Mouse (Mus musculus): Measurements from ENCODE around the gene Mtcl1.

Mtcl1 gene

DNA sequence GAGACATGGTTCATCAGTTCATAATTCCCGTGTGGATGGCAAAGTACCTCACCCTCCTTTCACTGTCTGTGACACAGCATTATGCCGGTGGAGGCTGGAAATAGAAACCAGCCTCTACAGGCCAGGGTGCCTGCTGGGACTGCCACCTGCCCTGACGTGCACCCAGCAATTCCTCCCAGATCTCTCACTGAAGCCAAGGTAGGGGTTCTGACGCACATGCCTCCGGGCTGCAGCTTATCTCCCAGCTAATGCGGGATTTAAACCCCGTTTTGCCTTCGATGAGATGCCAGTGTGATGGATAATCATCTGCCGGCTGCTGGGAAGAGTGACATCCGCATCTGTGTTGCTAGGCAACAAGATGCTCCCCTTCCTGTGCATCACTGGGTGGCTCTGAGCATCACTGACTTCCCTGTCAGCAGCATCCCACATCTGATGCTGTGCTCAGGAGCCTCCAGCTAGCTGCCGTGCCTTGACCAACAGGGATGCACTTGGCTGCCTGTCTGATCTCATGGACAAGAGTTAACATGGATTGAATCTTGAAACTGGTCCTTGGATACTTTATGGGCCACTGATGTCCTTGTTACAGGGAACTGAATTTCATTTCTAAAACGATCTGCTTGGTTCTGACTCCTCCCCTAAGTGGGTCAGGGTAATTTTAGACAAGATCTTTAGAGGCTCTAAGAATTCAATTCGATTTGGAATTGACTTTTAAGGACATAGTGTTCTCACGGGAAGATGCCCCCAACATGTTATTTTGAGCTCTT is 123.9 kb downstream of the Mtcl1 start:
- DNase-seq (ENCODE audit: low spot score in 2 of 2): no peak

DNA sequence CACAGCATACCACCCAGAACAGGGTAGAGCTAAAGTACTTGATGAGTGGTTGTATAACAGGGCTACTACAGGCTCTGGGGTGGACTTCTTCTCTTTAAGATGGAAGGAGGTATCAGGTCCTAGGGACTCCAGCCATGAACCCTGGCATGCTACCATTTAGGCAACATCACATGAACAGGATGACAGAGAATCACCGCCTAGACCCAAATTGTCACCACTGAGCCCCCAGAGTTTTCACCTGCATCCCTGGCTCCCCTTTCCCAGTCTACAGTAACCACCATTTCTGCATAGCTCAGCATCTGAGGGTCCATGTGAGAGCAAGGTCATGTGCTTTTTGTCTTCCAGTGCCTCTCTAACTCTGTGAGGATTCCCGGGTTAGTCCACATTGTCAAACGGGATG is 124.7 kb downstream of the Mtcl1 start:
- no peak for DNase-seq (ENCODE audit: low spot score in 2 of 2)

DNA sequence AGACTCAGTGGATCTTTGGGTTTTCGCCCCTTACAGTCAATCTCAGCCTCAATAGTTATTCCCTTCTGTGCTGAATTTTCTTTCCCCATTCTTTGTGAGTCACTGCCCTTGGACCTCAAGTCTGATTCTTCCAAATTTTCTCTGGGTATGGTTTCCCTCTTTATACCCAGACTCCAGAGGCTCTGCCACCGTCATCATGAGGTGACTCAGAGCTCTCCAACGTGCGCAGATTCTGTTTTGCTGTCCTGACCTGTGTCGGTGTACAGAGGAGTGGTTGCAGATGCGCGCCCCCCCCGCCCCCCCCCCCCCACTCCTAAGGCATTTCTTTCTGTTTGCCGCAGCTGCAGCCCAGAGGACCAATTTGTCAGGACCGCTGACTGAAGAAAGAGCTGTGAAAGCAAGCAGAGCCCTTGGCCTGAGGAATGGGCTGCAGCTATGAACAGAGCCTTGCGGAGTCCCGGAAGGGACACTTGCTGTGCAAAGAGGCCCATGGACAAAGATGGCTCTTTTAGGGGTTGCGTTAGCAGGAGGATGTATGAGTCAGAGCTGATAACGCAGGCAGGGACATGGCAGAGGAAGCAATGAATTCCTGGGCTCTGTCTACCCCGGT is 126.8 kb downstream of the Mtcl1 start:
- DNase-seq (ENCODE audit: low spot score in 2 of 2): no peak

DNA sequence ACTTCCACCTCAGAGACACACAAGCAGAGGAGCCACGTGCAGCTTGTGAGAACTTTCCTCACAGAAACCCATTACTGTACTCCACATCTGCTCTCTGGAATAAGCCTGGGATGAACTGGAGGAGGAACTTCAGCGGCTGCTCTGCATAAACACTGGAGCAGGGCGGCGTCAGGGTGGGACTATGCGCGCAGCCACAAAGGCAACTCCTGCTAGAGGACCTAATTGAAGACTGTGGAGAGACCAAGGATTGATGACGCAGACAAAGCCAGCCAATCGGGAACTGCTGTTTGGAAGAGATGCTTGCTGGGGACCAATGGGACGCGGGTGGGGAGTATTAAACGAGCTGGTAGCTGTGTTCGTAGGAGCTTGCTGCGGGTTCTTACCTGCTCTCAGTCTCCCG is 127.6 kb downstream of the Mtcl1 start:
- DNase-seq (ENCODE audit: low spot score in 2 of 2): no peak

DNA sequence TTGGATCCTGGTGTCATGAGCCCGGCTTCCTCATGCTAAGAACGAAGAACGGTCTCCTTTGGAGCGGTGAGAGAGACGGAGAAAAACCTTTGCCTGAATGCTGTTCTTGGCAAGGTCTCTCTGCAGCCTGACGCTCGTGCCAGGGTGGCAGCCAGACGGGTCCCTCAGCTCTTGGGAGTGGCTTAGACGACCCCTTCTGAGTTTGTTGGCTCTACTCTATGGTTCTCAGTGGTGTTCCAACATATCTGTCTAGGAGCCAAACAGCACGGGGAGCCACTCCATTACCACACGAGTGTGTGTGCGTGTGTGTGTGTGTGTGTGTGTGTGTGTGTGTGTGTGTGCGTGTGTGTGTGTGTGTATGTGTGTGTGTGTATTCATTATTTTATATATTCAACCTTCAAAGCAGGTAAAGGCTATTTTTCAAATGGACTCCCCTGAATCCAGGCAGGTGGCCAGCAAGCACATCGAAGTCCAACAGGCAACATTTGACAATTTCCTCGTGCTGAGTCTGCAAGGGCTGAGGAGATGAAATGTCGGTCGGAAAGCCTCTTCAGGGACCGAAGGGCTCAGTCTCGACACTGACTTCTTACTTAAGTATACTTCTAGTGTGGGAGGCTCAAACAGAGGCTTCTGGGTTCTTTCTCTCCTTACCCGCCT is 128.7 kb downstream of the Mtcl1 start:
- no peak for DNase-seq (ENCODE audit: low spot score in 2 of 2)

DNA sequence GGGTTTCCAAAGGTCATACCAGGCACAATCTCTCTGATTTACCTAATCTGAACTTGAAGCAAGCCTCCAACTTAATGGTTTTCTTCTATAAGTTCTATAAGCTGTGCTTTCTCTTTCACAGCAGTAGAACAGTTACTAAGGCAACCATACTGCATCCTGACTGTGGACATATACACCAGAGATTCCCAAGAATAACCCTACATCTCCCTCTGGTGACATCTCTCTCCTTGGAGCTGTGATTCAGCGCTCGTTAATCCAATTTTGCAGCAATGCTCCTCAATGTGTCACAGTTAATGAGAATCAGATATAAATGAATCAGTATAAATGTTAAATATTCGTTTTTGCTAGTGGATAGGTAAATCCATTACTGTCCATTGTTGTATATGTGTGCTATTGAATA is 131.5 kb downstream of the Mtcl1 start:
- DNase-seq (ENCODE audit: low spot score in 2 of 2): no peak

DNA sequence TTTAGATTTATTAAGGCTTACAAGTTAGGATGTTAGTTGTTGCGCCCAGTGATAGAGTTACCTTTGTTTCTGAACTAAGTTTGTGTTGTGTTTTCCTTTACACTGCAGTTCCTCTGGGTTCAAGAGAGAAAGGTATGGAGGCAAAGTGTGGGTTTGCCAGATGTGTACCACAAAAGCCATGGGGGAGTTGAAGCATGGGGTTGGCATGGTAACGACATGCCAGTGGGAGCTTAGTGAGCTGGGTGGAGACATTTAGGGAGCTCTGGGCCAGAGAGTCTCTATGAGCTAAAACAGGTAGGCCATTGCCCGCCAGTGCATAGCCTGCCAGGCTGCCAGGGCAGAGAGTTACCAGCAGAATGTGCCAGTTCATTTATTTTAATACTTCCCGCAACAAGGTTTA is 132.0 kb downstream of the Mtcl1 start:
- DNase-seq (ENCODE audit: low spot score in 2 of 2): no peak

DNA sequence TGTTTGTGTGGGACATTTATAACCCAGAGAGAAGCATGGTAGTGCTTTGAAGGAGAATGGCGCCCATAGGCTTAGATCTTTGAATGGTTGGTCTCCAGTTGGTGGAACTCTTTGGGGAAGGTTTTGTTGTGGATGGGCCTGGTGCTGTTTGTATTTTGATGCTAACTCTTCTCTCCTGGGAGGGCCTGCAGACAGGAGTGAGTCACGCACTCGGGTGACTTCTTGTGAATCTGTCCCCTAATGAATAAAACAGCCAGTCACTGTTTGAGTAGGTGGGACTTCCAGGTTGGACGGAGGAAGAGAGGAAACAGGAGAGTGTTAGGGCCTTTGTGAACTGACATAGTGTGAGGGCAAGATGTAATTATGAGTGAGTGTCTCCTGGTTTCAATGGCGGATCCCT is 132.4 kb downstream of the Mtcl1 start:
- no peak for DNase-seq (ENCODE audit: low spot score in 2 of 2)

DNA sequence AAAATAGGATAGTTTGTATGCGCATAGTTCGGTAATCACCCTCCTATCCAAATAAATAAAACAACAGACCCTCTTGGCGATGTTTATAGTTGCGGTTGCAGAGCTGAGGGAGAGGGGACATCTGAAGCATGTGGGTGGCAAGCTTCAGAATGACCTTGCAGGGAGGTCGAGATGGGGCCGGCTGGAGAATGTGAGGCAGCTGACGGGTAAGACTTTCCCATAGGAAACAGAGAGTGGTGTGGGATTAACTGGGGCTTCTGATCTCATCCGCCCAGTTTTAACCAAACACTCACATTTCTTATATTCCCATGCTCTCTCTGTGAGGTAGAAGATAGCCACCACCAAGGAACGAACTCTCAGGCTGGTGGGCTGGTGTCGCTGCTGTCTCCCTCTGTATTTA is 134.1 kb downstream of the Mtcl1 start:
- no peak for DNase-seq (ENCODE audit: low spot score in 2 of 2)

DNA sequence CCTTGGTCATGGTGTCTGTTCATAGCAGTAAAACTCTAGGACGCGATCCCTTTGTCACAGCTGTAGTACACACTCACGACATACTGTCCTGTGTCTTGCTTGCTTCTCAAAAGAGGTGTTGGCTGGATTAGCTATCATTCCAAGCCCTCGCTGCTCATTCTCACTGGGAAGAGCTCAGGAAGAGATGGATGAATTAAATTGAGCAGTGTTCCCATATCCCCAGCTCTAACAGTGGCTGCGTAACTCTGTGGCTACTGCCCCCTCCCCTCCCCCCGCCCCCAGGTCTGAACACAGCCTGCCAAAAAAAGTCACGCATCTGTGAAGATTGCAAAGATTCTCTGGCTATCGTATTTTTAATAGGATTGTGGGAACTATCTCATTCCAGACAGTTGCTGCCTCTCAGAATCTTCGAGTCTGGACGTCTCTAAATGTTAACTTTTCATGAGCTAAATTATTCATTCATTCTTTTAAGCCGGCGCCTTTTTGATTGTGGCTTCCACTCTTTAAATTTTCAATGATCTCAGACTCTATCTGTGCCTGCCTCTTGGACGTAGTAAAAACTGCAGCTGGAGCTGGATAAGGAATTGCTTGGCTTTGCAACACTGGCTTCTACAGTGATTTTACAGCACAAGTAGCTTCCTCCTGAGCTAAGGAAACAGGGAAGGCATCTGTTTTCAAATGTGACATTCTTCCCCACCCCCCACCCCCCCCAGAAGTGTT is 134.8 kb downstream of the Mtcl1 start:
- DNase-seq (ENCODE audit: low spot score in 2 of 2): peak in 1 of 2 experiments; percentile 17

DNA sequence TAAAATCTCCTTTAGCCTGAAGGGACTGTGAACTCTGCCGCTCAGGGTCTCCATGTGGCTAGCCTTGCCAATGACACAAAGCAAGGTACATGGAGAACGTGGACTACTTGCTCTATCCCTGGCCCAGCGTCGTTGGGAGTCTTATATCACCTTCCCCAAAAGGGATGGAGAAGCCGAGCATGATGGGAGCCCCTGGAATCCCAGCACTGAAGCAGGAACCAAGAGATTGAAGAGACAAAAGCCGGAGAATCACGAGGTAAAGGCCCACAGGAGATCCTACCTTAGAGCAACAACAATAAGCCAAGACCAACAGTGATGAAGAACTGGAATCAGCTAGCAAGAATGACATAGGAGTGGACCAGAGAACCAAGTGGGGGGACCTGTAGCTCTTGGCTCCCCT is 147.6 kb downstream of the Mtcl1 start:
- DNase-seq (ENCODE audit: low spot score in 2 of 2): no peak

DNA sequence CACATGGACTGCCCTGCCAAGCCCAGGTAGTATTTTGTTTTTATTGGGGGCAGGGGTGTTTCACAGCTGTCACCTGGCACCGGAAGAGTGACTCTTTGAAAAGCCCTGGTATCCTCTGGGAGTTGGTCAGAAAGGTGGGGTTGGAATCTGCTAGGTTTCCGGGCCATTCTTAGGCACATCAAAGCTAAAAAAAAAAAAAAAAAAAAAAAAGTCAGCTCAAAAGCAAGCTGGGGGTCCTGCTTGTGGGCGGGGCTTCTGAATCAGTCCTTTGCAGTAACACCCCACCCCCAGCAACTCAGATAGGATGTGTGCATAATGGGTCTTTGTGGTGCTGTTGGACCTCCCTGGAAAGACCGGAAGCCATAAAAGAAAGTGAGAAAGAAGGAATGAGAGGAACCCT is 148.3 kb downstream of the Mtcl1 start:
- no peak for DNase-seq (ENCODE audit: low spot score in 2 of 2)

DNA sequence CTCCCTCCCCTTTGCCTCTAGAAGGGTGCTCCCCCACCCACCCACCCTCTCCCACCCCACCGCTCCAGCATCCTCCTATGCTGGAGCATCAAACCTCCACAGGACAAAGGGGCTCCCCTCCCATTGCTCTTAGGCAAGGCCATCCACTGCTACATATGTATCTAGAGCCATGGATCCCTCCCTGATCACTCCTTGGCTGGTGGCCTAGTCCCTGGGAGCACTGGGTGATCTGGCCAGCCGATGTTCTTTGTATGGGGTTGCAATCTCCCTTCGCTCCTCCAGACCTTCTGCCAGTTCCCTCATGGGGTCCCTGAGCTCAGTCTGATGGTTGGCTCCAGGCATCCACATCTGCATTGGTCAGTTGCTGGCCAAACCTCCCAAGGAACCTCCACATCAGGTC is 151.8 kb downstream of the Mtcl1 start:
- no peak for DNase-seq (ENCODE audit: low spot score in 2 of 2)

DNA sequence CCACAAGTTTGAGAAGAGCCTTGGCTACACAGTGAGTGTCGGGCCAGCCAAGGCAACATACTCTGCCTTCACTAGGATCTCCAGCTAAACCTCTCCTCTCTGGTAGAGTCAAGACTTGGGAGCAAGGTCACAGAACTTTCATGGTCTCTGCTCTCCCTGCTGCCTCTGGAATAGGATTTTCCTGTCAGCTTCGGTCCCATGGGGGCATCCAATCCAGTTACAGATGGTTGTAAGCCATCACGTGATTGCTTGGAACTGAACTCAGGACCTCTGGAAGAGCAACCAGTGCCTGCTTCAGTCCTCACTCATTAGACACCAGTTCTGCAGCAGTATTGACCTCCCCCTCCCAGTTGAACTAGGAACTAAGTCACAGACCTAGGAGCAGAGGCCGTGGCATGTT is 156.0 kb downstream of the Mtcl1 start:
- DNase-seq (ENCODE audit: low spot score in 2 of 2): peak in 1 of 2 experiments; percentile 17

DNA sequence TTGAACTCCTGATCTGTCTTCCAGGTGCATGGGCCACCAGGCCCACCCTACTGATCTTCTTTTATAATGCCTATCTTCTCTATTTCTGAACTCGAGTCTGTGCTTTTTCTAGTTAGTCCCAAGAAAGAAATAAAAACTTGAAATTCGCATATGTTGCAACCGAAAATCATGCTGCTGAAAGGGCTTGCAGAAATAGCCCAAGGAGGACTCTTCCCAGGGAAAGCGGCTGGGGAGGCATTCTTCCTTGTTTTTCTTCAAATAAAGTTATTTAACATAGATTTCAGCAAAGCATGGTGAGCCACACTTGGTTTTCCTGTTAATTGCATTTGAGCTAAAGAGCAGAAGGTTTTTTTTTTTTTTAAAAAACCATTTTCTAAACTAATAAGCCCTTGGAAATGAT is 159.7 kb downstream of the Mtcl1 start:
- DNase-seq (ENCODE audit: low spot score in 2 of 2): no peak
